Mouse (Mus musculus) adrenal gland, postnatal 25 days (tissue): ENCODE results near the gene Aff2. TPM values are rescaled to one million over a fixed set of nuclear protein-coding genes. Genes with fewer than 3 reads are reported as not detected.
A peak's percentile ranks its signal among the peaks of the same experiment; 100 is the strongest.

ENCODE experiments used
- DNase-seq: peaks from one replicate; pipeline ENCODE4 v3.0.0; 2021; ENCODE audit warnings: mixed read lengths
- long read RNA-seq: library from polyadenylated mRNA; stranded (forward); transcript quantifications from one replicate; pipeline ENCODE4 v2.0.0, GENCODE M21; 2021
- total RNA-seq: library from RNA; stranded (reverse); gene quantifications from 2 replicates; pipeline ENCODE4 v1.2.3, GENCODE M21; 2021

The Aff2 gene
- total RNA-seq, result 2.6 and 4.9 TPM in 2 replicates
- long read RNA-seq, result 0 reads

- DNase-seq, result peak; percentile 33
These were observed at the start of gene Aff2 for GRCm38 (mm10) chrX:69360238-69361054. Gene Aff2, plus strand, starts transcription at chrX:69360294.

- no peak for DNase-seq
These were observed 22.8 kb upstream of the Aff2 start for GRCm38 (mm10) chrX:69337296-69337695.

- DNase-seq, result no peak
These were observed 4.5 kb upstream of the Aff2 start for GRCm38 (mm10) chrX:69355621-69356020.

GRCm38 (mm10) chrX:69359360-69359759, 734 bp upstream of the Aff2 start:
- no peak for DNase-seq

GRCm38 (mm10) chrX:69359885-69360237, 233 bp upstream of the Aff2 start:
- no peak for DNase-seq

- no peak for DNase-seq
These were observed 1.0 kb downstream of the Aff2 start for GRCm38 (mm10) chrX:69361055-69361558.

GRCm38 (mm10) chrX:69364198-69364597, 4.1 kb downstream of the Aff2 start:
- no peak for DNase-seq

- no peak for DNase-seq
These were observed 13.2 kb downstream of the Aff2 start for GRCm38 (mm10) chrX:69373341-69373740.

- DNase-seq, result no peak
These were observed 29.6 kb downstream of the Aff2 start for GRCm38 (mm10) chrX:69389738-69390137.

- DNase-seq, result no peak
These were observed 54.9 kb downstream of the Aff2 start for GRCm38 (mm10) chrX:69415043-69415442.

GRCm38 (mm10) chrX:69438422-69438821, 78.3 kb downstream of the Aff2 start:
- no peak for DNase-seq

- DNase-seq, result no peak
These were observed 81.8 kb downstream of the Aff2 start for GRCm38 (mm10) chrX:69441937-69442336.

GRCm38 (mm10) chrX:69460896-69461295, 100.8 kb downstream of the Aff2 start:
- no peak for DNase-seq

- DNase-seq, result no peak
These were observed 142.0 kb downstream of the Aff2 start for GRCm38 (mm10) chrX:69502061-69502460.

GRCm38 (mm10) chrX:69518040-69518575, 158.0 kb downstream of the Aff2 start:
- DNase-seq, result no peak

- DNase-seq, result no peak
These were observed 180.7 kb downstream of the Aff2 start for GRCm38 (mm10) chrX:69540811-69541210.

- DNase-seq, result no peak
These were observed 219.9 kb downstream of the Aff2 start for GRCm38 (mm10) chrX:69579903-69580459.

- no peak for DNase-seq
These were observed 248.7 kb downstream of the Aff2 start for GRCm38 (mm10) chrX:69608793-69609192.

- no peak for DNase-seq
These were observed 302.9 kb downstream of the Aff2 start for GRCm38 (mm10) chrX:69663038-69663437.

- no peak for DNase-seq
These were observed 306.1 kb downstream of the Aff2 start for GRCm38 (mm10) chrX:69666145-69666677.

GRCm38 (mm10) chrX:69675691-69676090, 315.6 kb downstream of the Aff2 start:
- peak; percentile 1 for DNase-seq

GRCm38 (mm10) chrX:69698840-69699239, 338.7 kb downstream of the Aff2 start:
- no peak for DNase-seq

- no peak for DNase-seq
These were observed 378.9 kb downstream of the Aff2 start for GRCm38 (mm10) chrX:69738972-69739371.
